Mouse (Mus musculus): ENCODE measurements around the gene Ulk3. TPM values are rescaled to one million over a fixed set of nuclear protein-coding genes. Genes with fewer than 3 reads are reported as not detected.

Ulk3 gene
- polyA plus RNA-seq, 1 experiment from 2014 or later, result 17.4 TPM

DNA sequence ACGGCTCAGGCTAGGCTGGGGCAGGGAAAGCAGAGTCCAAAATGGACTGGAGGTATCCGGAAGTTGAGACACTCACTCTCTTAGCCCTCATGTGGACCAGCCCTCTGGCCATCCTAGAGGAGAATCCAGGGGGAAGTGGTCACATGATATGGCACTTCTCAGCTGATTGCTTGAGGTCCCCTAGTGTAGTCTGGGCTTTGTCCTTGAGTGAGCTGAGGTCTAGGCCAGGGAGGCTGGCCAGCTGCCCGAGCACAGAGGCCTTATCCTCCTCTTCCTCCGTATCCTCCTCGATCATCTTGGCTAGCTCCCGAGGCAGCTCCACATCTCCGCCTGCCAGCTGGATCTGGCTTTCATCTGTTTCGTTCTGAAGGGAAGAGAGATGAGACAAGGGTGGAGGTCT is 12.8 kb downstream of the Ulk3 start:
- Histone ChIP-seq H3K4me1 (peaks cover 10% of the 10 kb centered on the region), H3K27ac (no peak overlapping the region), H3K27me3 (replicated peaks) (peaks cover 15% of the 10 kb centered on the region), H3K9ac (no peak overlapping the region), H3K9me3 (no peaks in the 10 kb centered on the region), H3K36me3 (no peaks in the 10 kb centered on the region), H3K4me3 (replicated peaks) (no peak overlapping the region), H3K4me2 (no peak overlapping the region)
- ATAC-seq (ENCODE audit: insufficient read depth, low FRiP score, low read depth), result no peak
- WGBS, result 44% methylated on average over 8 of the region's 8 CpGs

DNA sequence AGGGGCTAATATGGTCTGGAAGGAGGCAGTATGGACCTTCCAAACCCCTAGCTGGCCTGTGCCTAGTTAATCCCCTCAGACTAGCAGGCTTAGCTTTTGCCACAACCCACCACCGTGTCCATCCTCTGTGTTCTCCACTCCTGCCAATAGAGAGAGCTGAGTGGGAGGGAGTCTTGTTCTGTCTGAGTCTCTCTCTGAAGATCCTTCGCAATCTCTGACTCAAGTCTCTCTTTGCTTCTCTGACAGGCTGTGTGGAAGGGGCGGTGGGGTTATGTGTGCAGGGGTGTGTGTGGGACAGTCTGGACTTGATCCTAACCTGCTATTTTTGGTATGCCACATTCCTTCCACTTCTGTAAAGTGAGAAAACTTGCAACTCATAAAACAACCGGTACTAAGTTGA is 15.6 kb downstream of the Ulk3 start:
- no peak for ATAC-seq (ENCODE audit: insufficient read depth, low FRiP score, low read depth)

DNA sequence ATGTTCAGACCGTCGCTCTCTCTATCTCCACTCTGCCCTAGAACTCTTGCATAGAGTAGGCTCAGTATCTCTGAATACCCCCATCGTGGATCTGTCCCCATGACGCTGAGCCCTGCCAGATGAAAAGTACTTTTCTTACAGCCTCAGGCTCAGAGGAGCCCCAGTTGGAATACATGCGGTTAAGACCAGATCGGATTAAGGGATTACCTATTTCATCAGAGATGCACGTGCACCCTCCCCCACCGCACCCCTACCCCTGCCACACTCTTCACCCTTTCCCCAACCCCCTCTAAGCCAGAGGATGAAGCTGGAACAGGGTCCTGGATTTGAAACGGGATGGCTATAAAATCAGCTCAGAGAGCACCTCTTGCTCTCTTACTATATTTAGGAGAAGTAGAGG is 16.3 kb downstream of the Ulk3 start:
- Histone ChIP-seq H3K4me3 (replicated peaks) (no peak overlapping the region), H3K9me3 (no peaks in the 10 kb centered on the region), H3K36me3 (no peaks in the 10 kb centered on the region), H3K4me1 (peaks cover 9% of the 10 kb centered on the region; the same call in 1 of the 2 replicates), H3K9ac (no peak overlapping the region), H3K27ac (no peak overlapping the region), H3K27me3 (replicated peaks) (peaks cover 15% of the 10 kb centered on the region), H3K4me2 (no peak overlapping the region)
- WGBS, result 21% methylated on average over 9 of the region's 9 CpGs
- no peak for ATAC-seq (ENCODE audit: insufficient read depth, low FRiP score, low read depth)

More for the DNA sequence above, 15.6 kb downstream of the Ulk3 start:
- no peak overlapping the region for H3K4me3 ChIP-seq (replicated peaks)
- H3K4me2 ChIP-seq, result no peak overlapping the region
- peaks cover 15% of the 10 kb centered on the region for H3K27me3 ChIP-seq (replicated peaks)
- 77% methylated on average over 4 of the region's 4 CpGs for WGBS
- no peak overlapping the region for H3K27ac ChIP-seq
- H3K9me3 ChIP-seq, result no peaks in the 10 kb centered on the region
- no peak overlapping the region for H3K9ac ChIP-seq
- H3K36me3 ChIP-seq, result no peaks in the 10 kb centered on the region
- peaks cover 10% of the 10 kb centered on the region for H3K4me1 ChIP-seq

DNA sequence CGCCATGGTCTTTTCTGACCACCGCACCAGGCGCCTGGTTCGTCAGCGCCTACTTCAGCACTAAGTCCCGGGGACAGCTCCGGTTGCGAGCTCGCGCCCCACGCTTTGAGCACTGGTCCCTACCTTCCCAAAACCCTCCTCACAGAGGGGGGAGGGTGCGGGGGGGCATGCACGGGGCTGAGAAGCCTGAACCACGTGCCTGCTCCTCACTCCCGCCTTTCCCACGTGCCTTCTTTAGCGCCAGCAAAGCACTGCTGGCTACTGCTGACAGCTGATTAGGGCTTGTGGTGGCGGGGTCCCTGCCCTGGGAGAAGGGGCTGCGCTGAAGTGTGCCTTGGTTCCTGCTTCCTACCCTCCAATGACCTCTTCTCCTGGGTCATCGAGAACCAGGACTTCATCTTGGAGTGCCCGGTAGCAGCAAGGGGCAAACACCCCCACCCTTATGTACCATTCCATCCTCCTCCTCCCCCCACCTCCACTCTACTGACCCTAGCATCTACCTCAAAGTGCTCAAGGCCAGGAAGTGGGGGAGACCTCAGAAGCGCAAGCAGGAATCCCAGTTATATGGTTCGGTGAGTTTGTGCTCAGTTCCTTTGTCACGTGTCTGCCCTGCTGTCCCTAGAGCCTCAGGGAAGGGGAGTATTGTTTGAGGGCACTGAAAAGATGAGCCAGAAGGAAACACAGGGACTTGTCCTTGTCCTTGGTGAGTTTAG is 17.0 kb downstream of the Ulk3 start, which contains the start of gene Cplx3:
TSS of gene Cplx3 (minus strand) at position 143 of the 713 bp plus-strand sequence.
- no peaks in the 10 kb centered on the region for H3K9me3 ChIP-seq
- H3K4me2 ChIP-seq, result 0 out of 2 replicates have a peak within 1 kb of the TSS, but pooled peaks have one; percentile 10
- 0 out of 2 replicates have a peak, but pooled peaks have one; percentile 12 for ATAC-seq (ENCODE audit: insufficient read depth, low FRiP score, low read depth)
- no peak within 1 kb of the TSS for H3K27ac ChIP-seq
- no peak within 1 kb of the TSS for H3K9ac ChIP-seq
- 6% methylated on average over 24 of the region's 24 CpGs for WGBS
- no peak within 1 kb of the TSS for H3K4me3 ChIP-seq (replicated peaks)
- no peaks in the 10 kb centered on the region for H3K36me3 ChIP-seq
- H3K4me1 ChIP-seq, result peaks cover 3% of the 10 kb centered on the region; the same call in 1 of the 2 replicates
- H3K27me3 ChIP-seq (replicated peaks), result peaks cover 15% of the 10 kb centered on the region

DNA sequence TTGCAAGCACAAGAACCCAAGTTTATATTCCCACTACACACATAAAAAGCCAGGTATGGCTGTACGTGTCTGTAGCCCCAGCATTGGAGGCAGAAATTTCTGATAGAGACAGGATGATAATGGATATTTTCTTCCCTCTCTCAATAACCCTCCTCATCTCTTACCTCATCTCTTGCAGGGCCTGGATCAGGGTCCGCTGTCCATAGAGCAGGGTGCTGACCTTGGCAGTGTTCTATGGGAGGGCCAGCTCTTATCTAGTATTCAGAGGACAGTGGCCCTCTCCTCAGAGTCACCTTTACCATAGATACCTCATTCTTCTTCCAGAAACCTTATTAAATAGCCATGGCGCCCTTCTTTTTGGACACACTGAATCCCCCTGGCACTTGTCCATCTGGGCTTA is 20.6 kb downstream of the Ulk3 start:
- no peak overlapping the region for H3K4me2 ChIP-seq
- WGBS, result 57% methylated on average over 3 of the region's 3 CpGs
- ATAC-seq (ENCODE audit: insufficient read depth, low FRiP score, low read depth), result no peak
- no peaks in the 10 kb centered on the region for H3K36me3 ChIP-seq
- peaks cover 15% of the 10 kb centered on the region for H3K27me3 ChIP-seq (replicated peaks)
- no peak overlapping the region for H3K27ac ChIP-seq
- H3K9me3 ChIP-seq, result no peaks in the 10 kb centered on the region
- no peak overlapping the region for H3K9ac ChIP-seq
- H3K4me3 ChIP-seq (replicated peaks), result no peak overlapping the region
- H3K4me1 ChIP-seq, result peaks cover 3% of the 10 kb centered on the region; the same call in 1 of the 2 replicates

DNA sequence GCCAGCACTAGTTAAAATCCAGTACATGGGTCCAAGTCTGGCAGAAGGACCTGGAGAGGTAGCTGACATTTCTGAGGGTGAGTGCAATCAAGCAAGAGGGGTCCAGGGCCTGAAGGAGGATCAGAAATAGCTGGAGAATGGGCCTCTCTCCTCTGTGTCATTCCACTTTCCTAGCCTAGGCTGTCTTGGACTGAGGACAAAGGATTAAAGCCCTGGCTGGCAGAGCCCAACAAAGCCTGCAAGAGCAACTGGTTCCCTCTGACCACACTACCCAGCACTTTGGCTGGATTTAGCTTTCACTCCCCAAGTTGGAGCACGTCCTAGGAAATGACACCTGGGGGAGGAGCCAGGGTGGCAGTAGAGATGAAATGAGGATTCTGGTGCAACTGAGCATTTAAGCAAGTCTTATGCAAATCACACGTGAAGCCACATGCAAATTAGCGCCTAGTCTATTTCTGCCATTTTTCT is 21.1 kb downstream of the Ulk3 start:
- peaks cover 3% of the 10 kb centered on the region; the same call in 1 of the 2 replicates for H3K4me1 ChIP-seq
- WGBS, result 47% methylated on average over 3 of the region's 3 CpGs
- H3K9ac ChIP-seq, result no peak overlapping the region
- no peak overlapping the region for H3K27ac ChIP-seq
- no peak overlapping the region for H3K4me3 ChIP-seq (replicated peaks)
- H3K9me3 ChIP-seq, result no peaks in the 10 kb centered on the region
- peaks cover 15% of the 10 kb centered on the region for H3K27me3 ChIP-seq (replicated peaks)
- no peak for ATAC-seq (ENCODE audit: insufficient read depth, low FRiP score, low read depth)
- no peaks in the 10 kb centered on the region for H3K36me3 ChIP-seq
- no peak overlapping the region for H3K4me2 ChIP-seq

DNA sequence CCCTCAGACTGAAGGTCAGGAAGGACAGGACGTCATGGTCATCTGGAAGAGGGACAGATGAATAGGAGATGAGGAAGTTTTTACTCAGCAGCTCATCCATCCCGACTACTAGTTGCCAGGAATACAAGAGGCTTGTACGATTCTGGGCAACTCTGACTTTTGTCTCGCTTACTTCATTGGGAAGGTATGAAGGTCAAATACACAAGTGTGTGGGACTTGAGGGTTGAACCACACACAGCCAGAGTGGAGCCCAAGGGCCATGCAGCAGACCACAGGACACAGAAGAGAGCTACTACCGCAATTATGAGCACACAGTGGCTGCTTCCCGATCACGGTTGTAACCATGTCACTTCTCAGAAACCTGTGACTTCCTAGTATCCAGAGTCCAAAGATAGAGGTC is 23.3 kb downstream of the Ulk3 start:
- Histone ChIP-seq H3K4me3 (replicated peaks) (no peak overlapping the region), H3K9me3 (no peaks in the 10 kb centered on the region), H3K36me3 (no peaks in the 10 kb centered on the region), H3K4me1 (no peaks in the 10 kb centered on the region), H3K9ac (no peak overlapping the region), H3K4me2 (no peak overlapping the region), H3K27ac (no peak overlapping the region), H3K27me3 (replicated peaks) (no peaks in the 10 kb centered on the region)
- no peak for ATAC-seq (ENCODE audit: insufficient read depth, low FRiP score, low read depth)
- 72% methylated on average over 7 of the region's 7 CpGs for WGBS

DNA sequence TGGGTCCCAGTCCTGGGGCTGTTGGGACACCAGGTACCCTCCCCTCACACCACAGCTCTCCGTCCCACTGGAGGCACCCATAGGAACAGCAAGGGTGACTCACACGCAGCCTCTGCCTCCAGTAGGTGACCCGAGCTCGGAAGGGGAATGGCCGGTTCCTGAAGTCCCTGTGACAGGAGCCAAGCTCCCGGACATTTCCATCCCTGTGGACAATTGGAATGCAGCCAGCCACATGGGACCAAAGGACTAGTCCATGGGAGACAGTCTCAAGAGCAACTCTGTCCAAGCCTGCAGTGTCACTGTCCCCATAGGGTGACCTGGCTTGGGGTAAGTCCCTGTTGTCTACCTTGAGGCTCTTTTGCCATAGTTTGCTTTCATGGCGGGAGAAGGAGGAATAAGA is 24.7 kb downstream of the Ulk3 start:
- WGBS, result 68% methylated on average over 7 of the region's 7 CpGs
- Histone ChIP-seq H3K27me3 (replicated peaks) (no peaks in the 10 kb centered on the region), H3K4me2 (no peak overlapping the region), H3K4me3 (replicated peaks) (no peak overlapping the region), H3K9me3 (no peaks in the 10 kb centered on the region), H3K4me1 (no peaks in the 10 kb centered on the region), H3K36me3 (no peaks in the 10 kb centered on the region), H3K27ac (no peak overlapping the region), H3K9ac (no peak overlapping the region)
- ATAC-seq (ENCODE audit: insufficient read depth, low FRiP score, low read depth), result no peak

DNA sequence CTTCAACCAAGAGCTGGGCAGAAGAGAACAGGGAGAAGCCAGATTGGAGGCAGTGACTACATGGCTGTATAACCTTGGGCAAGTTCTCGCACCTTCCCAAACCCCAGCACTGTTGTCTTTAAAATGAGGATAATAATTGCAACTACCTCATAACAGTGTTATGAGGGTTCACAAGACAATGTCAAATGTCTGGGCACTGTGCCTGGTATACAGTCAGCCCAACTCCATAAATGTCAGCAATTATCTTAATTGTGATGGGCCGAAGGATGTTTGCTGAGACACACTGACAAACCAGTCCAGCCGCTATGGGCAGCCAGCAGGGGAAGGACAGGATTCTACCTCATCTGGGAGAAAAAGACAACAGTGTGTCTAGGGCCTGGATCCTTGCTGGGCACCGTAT is 25.5 kb downstream of the Ulk3 start:
- Histone ChIP-seq H3K4me3 (replicated peaks) (no peak overlapping the region), H3K36me3 (no peaks in the 10 kb centered on the region), H3K4me2 (no peak overlapping the region), H3K9ac (no peak overlapping the region), H3K27ac (no peak overlapping the region), H3K4me1 (no peaks in the 10 kb centered on the region), H3K9me3 (no peaks in the 10 kb centered on the region), H3K27me3 (replicated peaks) (no peaks in the 10 kb centered on the region)
- ATAC-seq (ENCODE audit: insufficient read depth, low FRiP score, low read depth), result no peak
- 68% methylated on average over 4 of the region's 4 CpGs for WGBS

DNA sequence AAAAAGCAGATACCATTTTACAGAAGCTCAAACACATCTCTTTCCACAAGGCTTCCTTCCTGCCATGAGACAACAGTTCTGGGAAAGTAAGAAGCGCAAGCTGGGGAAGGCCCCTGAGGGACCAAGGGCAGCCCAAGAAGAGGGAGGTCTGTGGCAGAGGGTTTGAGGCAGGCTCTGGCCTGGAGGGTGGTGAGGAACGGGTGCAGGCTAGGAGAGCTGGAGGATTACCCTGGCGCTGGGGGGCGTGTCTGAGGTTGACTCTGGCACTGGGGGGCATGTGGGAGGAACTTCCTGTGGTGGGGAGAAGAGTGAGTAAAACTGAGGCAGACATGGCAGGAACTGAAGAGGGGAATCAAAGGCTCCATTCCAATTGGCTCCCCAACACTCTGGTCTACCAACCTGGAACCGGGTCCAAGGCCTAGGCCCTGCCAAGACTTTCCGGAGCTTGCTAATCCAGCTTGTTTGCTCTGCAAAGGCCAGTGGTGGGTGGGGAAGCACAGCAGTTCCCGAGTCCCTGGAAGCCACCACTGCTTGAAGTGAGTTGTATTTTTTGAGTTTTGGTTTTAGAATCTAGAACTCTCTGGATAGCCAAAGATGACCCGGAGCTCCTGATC is 28.4 kb downstream of the Ulk3 start:
- H3K9ac ChIP-seq, result no peak overlapping the region
- ATAC-seq (ENCODE audit: insufficient read depth, low FRiP score, low read depth), result no peak
- 67% methylated on average over 8 of the region's 8 CpGs for WGBS
- H3K4me3 ChIP-seq (replicated peaks), result no peak overlapping the region
- no peaks in the 10 kb centered on the region for H3K27me3 ChIP-seq (replicated peaks)
- no peak overlapping the region for H3K27ac ChIP-seq
- no peaks in the 10 kb centered on the region for H3K4me1 ChIP-seq
- H3K36me3 ChIP-seq, result no peaks in the 10 kb centered on the region
- H3K9me3 ChIP-seq, result no peaks in the 10 kb centered on the region
- no peak overlapping the region for H3K4me2 ChIP-seq

DNA sequence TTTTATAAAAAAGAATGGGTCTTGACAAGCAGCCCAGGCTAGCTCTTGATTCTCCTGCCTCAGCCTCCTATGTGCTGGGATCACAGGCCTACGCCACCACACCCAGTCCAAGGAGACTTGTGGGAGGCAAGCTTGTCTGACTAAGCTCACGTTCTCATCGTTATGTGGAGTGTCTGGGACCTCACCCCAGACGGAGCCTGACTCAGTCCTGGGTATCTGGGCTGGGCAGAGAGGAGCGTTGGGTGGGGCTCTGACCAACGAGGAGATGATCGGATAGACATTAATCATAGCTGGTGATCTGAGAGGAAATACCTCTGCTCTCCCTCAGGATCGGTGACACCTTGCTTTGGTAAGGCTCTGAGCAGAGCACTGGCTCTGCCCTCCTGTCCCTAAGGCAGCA is 29.6 kb downstream of the Ulk3 start:
- no peak overlapping the region for H3K9ac ChIP-seq
- H3K27me3 ChIP-seq (replicated peaks), result no peaks in the 10 kb centered on the region
- no peaks in the 10 kb centered on the region for H3K9me3 ChIP-seq
- ATAC-seq (ENCODE audit: insufficient read depth, low FRiP score, low read depth), result no peak
- H3K4me3 ChIP-seq (replicated peaks), result no peak overlapping the region
- no peaks in the 10 kb centered on the region for H3K36me3 ChIP-seq
- H3K4me1 ChIP-seq, result no peaks in the 10 kb centered on the region
- H3K4me2 ChIP-seq, result no peak overlapping the region
- 69% methylated on average over 8 of the region's 8 CpGs for WGBS
- no peak overlapping the region for H3K27ac ChIP-seq

DNA sequence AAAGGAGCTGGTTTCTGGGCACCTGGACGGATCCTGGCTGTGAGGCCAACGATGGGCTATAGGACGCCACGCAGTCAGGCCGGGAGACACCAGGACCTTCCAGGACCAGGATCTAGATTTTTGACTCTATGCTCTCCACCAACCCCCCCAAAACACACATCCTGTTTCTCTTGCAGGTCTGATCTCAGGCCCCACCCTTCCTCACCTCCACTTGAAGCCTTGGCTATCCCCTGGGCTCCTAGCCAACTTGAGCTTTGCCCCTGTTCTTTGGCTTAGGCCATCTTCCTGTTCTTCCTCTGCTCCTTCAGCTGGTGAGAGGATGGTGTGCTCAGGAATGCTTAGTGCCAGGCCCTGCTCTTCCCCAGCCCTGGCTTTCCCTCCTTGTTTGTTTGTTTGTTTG is 31.4 kb downstream of the Ulk3 start, which contains the start of gene Lman1l:
TSS of gene Lman1l (minus strand) at position 101 of the 400 bp plus-strand sequence.
- no peak for ATAC-seq (ENCODE audit: insufficient read depth, low FRiP score, low read depth)
- Histone ChIP-seq H3K27me3 (replicated peaks) (no peaks in the 10 kb centered on the region), H3K4me3 (replicated peaks) (no peak within 1 kb of the TSS), H3K4me2 (no peak within 1 kb of the TSS), H3K27ac (no peak within 1 kb of the TSS), H3K9ac (no peak within 1 kb of the TSS), H3K36me3 (peaks cover 12% of the 10 kb centered on the region), H3K9me3 (no peaks in the 10 kb centered on the region), H3K4me1 (no peaks in the 10 kb centered on the region; the same call in 1 of the 2 replicates)
- WGBS, result 92% methylated on average over 5 of the region's 5 CpGs
